Mouse (Mus musculus) myocyte (in vitro differentiated cells): ENCODE measurements around the gene Kif13a.

Experiments used
- CEBPB ChIP-seq: IDR thresholded peaks from 2 replicates; pipeline ENCODE4 v1.6.1; 2011; ENCODE audit warnings: mild to moderate bottlenecking, moderate library complexity; ENCODE audit not compliant: poor library complexity, insufficient read depth, severe bottlenecking
- E2F4 ChIP-seq: IDR thresholded peaks from one replicate; pipeline ENCODE4 v1.6.1; 2011; ENCODE audit warnings: mild to moderate bottlenecking, control low read depth, moderate library complexity; ENCODE audit not compliant: insufficient read depth
- MAX ChIP-seq: IDR thresholded peaks from one replicate; pipeline ENCODE4 v1.6.1; 2011; ENCODE audit warnings: low read depth, mild to moderate bottlenecking, control low read depth
- MYOG ChIP-seq, 3 experiments: IDR thresholded peaks; one replicate each; pipeline ENCODE4 v1.6.1; 2011; ENCODE audit warnings: control low read depth in 2 of 3, low read depth in 2 of 3, mild to moderate bottlenecking in 2 of 3; ENCODE audit not compliant: insufficient read length in 2 of 3, control insufficient read depth in 1 of 3, insufficient read depth in 1 of 3
- POLR2A ChIP-seq: IDR thresholded peaks from one replicate; pipeline ENCODE4 v1.6.1; 2011; ENCODE audit warnings: low read depth, mild to moderate bottlenecking, control low read depth, moderate library complexity; ENCODE audit not compliant: insufficient read length
- POLR2AphosphoS2 ChIP-seq: IDR thresholded peaks from one replicate; pipeline ENCODE4 v1.6.1; 2011; ENCODE audit warnings: low read depth, control low read depth; ENCODE audit not compliant: insufficient read length
- TCF12 ChIP-seq: IDR thresholded peaks from one replicate; pipeline ENCODE4 v1.6.1; 2011; ENCODE audit warnings: mild to moderate bottlenecking, control low read depth; ENCODE audit not compliant: poor library complexity, insufficient read depth, severe bottlenecking
- USF1 ChIP-seq: IDR thresholded peaks from one replicate; pipeline ENCODE4 v1.6.1; 2011; ENCODE audit warnings: low read depth, mild to moderate bottlenecking, control low read depth, moderate library complexity

DNA sequence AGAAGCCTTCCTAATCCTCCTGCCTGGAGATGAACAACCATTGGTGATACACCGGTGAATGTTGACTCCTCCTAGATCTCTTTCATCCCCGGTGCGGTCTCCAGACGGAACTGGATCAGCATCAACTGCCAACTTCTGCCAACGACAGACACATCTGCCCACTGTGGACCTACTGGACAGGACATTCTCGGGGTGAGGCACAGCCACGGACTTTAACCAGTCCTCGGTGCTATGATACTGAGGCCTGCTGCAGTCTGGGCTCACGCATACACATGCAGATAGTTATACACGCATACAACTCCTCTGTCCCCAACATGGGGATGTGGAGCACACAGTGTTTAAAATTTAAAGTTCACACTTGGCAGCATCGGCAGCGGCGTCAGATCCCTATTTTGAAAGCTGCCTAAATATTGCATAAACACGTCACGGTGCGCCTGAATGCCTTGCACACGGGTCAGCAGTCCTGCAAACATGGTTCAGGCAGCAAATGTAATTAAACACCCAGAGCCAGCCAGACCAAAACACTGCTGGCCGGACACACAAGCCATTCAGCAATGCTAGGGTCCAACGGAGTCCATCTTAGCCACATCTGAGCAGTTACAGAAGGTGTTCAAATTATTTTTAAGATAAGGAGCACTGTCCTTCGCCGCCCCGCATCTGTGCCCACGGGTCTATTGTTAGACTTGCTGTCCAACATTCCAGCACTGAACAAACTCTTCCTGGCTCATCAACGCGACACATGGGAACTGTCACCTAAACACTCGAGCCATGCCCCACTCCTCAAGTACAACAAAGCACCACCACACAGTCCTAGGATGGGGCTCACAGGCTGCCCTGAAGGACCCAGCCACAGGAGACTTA is 44.5 kb downstream of the Kif13a start:
- TF ChIP-seq MAX (no peak), USF1 (no peak), POLR2A (no peak), MYOG (IDR thresholded peaks at IDR 0.05; ENCODE audit: control insufficient read depth in 1 of 3, insufficient read depth in 1 of 3, insufficient read length in 2 of 3, low read depth in 2 of 3) (no peak), TCF12 (no peak), CEBPB (no peak), POLR2AphosphoS2 (no peak), E2F4 (no peak)
